Mouse (Mus musculus): ENCODE results near the gene Ppp1r14d.
A peak's percentile ranks its signal among the peaks of the same experiment; 100 is the strongest.

GRCm38 (mm10) chr2:119208344-119209175, 21.1 kb downstream of the Ppp1r14d start, which contains the start of the genes Zfyve19 and Dnajc17:
- no peak for TF ChIP-seq CTCF (IDR thresholded peaks at IDR 0.05; ENCODE audit: extremely low read depth, insufficient read depth, insufficient read length, insufficient replicate concordance)
- peak; percentile 48; the same call in 1 of the 2 replicates for TF ChIP-seq POLR2A (IDR thresholded peaks at IDR 0.05; ENCODE audit: low read depth, low read length)
